Comparison of ENCODE assay signal across 8 mouse cellular contexts in the genomic region with DNA sequence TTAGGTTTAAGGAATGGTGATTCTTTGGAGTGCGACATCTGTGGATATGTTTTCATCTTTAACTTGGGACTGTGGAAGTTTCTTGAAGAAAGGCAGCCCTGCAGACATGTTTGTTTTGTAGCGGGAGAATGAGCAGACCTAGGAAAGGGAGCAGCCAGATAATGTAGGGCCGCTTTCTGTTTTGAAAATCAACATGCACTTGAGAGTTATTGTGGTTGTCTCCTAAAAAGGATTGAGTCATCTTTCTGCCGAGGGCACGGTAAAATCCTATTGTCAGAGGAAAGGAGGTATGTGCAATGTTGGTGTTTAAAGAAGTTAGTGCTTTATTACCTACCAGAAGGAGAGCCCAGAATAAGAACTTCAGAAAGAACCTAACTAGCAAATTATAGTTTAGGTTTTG. TPM values are rescaled to one million over a fixed set of nuclear protein-coding genes. Genes with fewer than 3 reads are reported as not detected.
DNase-seq lines count a peak whose midpoint lies in the region; ATAC-seq lines count a peak whose summit lies in the region.

No protein-coding gene starts in this region.

- H3K36me3 ChIP-seq in heart, embryonic 16.5 days (ENCODE audit: control insufficient read depth, insufficient read depth) = no peaks in the 10 kb centered on the region
- H3K36me3 ChIP-seq in embryonic facial prominence, embryonic 10.5 days (replicated peaks) = no peaks in the 10 kb centered on the region
- H3K36me3 ChIP-seq in hindbrain, embryonic 15.5 days = no peaks in the 10 kb centered on the region
- no peaks in the 10 kb centered on the region for H3K36me3 ChIP-seq in midbrain, embryonic 13.5 days

- DNase-seq in heart, postnatal 14 days = no peak
- DNase-seq in embryonic facial prominence, embryonic 10.5 days (ENCODE audit: low spot score) = no peak
- no peak for DNase-seq in thymus, postnatal 0 days (ENCODE audit: low spot score)
- no peak for DNase-seq in adrenal gland, postnatal 14 days
- no peak for DNase-seq in frontal cortex, adult 2 months (ENCODE audit: extremely low spot score in 1 of 2, low spot score in 1 of 2)

- peak overlapping the region; percentile 96 for H3K9ac ChIP-seq in heart, embryonic 16.5 days (ENCODE audit: low read length)
- peak overlapping the region; percentile 96 for H3K9ac ChIP-seq in hindbrain, embryonic 15.5 days
- peak overlapping the region; percentile 96 for H3K9ac ChIP-seq in midbrain, embryonic 13.5 days (replicated peaks)

- 19% methylated on average over 5 of the region's 5 CpGs for WGBS in heart, embryonic 16.5 days
- WGBS in embryonic facial prominence, embryonic 10.5 days = 39% methylated on average over 5 of the region's 5 CpGs
- 25% methylated on average over 5 of the region's 5 CpGs for WGBS in hindbrain, embryonic 15.5 days
- 21% methylated on average over 5 of the region's 5 CpGs for WGBS in midbrain, embryonic 13.5 days

- ATAC-seq in heart, embryonic 16.5 days (replicated peaks; ENCODE audit: extremely low read depth, insufficient read depth, low FRiP score) = no peak
- no peak for ATAC-seq in hindbrain, embryonic 15.5 days (ENCODE audit: low FRiP score, low read depth)
- no peak for ATAC-seq in midbrain, embryonic 13.5 days

- peak overlapping the region; percentile 91 for H3K4me3 ChIP-seq in heart, embryonic 16.5 days (ENCODE audit: low read length)
- peak overlapping the region; percentile 90 for H3K4me3 ChIP-seq in embryonic facial prominence, embryonic 10.5 days
- peak overlapping the region; percentile 78 for H3K4me3 ChIP-seq in hindbrain, embryonic 15.5 days
- peak overlapping the region; percentile 95 for H3K4me3 ChIP-seq in midbrain, embryonic 13.5 days (replicated peaks)

- no peaks in the 10 kb centered on the region for H3K9me3 ChIP-seq in heart, embryonic 16.5 days (replicated peaks; ENCODE audit: control insufficient read depth, low read length)
- H3K9me3 ChIP-seq in embryonic facial prominence, embryonic 10.5 days = no peaks in the 10 kb centered on the region
- H3K9me3 ChIP-seq in hindbrain, embryonic 15.5 days = no peaks in the 10 kb centered on the region
- H3K9me3 ChIP-seq in midbrain, embryonic 13.5 days = no peaks in the 10 kb centered on the region

- H3K4me1 ChIP-seq in heart, embryonic 16.5 days (ENCODE audit: control insufficient read depth, insufficient read depth, low read length) = peaks cover 45% of the 10 kb centered on the region
- H3K4me1 ChIP-seq in embryonic facial prominence, embryonic 10.5 days = peaks cover 71% of the 10 kb centered on the region
- H3K4me1 ChIP-seq in hindbrain, embryonic 15.5 days (replicated peaks) = peaks cover 50% of the 10 kb centered on the region
- peaks cover 63% of the 10 kb centered on the region for H3K4me1 ChIP-seq in midbrain, embryonic 13.5 days (replicated peaks)

- intact Hi-C loops in heart, postnatal 14 days (cut with DNase I) = loop anchor here (10.0 kb wide), 2 partner anchors 280 to 400 kb away; no protein-coding TSS in a partner anchor

- no peaks in the 10 kb centered on the region for H3K27me3 ChIP-seq in heart, embryonic 16.5 days (ENCODE audit: control insufficient read depth, insufficient read depth, low read length)
- H3K27me3 ChIP-seq in embryonic facial prominence, embryonic 10.5 days (replicated peaks; ENCODE audit: low read depth, poor library complexity, severe bottlenecking) = no peaks in the 10 kb centered on the region
- no peaks in the 10 kb centered on the region for H3K27me3 ChIP-seq in hindbrain, embryonic 15.5 days
- no peaks in the 10 kb centered on the region for H3K27me3 ChIP-seq in midbrain, embryonic 13.5 days

- H3K4me2 ChIP-seq in heart, embryonic 16.5 days (ENCODE audit: low read depth, low read length) = peak overlapping the region; percentile 99
- H3K4me2 ChIP-seq in hindbrain, embryonic 15.5 days = peak overlapping the region; percentile 84
- H3K4me2 ChIP-seq in midbrain, embryonic 13.5 days (replicated peaks) = peak overlapping the region; percentile 100

- peak overlapping the region; percentile 99 for H3K27ac ChIP-seq in heart, embryonic 16.5 days (ENCODE audit: low read length)
- H3K27ac ChIP-seq in embryonic facial prominence, embryonic 10.5 days (replicated peaks) = 0 out of 2 replicates have a peak overlapping the region, but pooled peaks have one; percentile 99
- H3K27ac ChIP-seq in hindbrain, embryonic 15.5 days (replicated peaks) = 0 out of 2 replicates have a peak overlapping the region, but pooled peaks have one; percentile 8
- no peak overlapping the region for H3K27ac ChIP-seq in midbrain, embryonic 13.5 days

RNA-seq across cellular contexts. Expression of a gene that starts 2.6 kb away (rescaled TPM):
- 16.4 and 18.4 TPM in 2 replicates for polyA plus RNA-seq in heart, embryonic 16.5 days (2015; fragmentation: Nextera tagmentation; extraction: Ambion mirVana)
- total RNA-seq in heart, postnatal 14 days (2021) = 10 to 100 TPM; 17.9 to 21.3 TPM
- 22.6 and 25.2 TPM in 2 replicates for polyA plus RNA-seq in embryonic facial prominence, embryonic 10.5 days (2016; fragmentation: Nextera tagmentation; extraction: Ambion mirVana)
- 19.2 and 22.8 TPM in 2 replicates for polyA plus RNA-seq in hindbrain, embryonic 15.5 days (2015; fragmentation: Nextera tagmentation; extraction: Ambion mirVana)
- 28.0 and 31.4 TPM in 2 replicates for polyA plus RNA-seq in midbrain, embryonic 13.5 days (2015; fragmentation: Nextera tagmentation; extraction: Ambion mirVana)
- 7.3 and 8.5 TPM in 2 replicates for polyA plus RNA-seq in thymus, postnatal 0 days (2015; fragmentation: Nextera tagmentation; extraction: Ambion mirVana)
- total RNA-seq in adrenal gland, postnatal 14 days (2021) = 79.5 and 83.6 TPM in 2 replicates
- polyA plus RNA-seq in frontal cortex, adult 2 months (2012; rRNA removed) = 23.0 and 24.4 TPM in 2 replicates
